Mouse (Mus musculus): ENCODE measurements around the gene Srsf2.
"Not testable (repeated sequence)": the region's sequence is repeated elsewhere in the genome, so short reads cannot be mapped to it uniquely, and the experiment has no call there.

Gene Srsf2

DNA sequence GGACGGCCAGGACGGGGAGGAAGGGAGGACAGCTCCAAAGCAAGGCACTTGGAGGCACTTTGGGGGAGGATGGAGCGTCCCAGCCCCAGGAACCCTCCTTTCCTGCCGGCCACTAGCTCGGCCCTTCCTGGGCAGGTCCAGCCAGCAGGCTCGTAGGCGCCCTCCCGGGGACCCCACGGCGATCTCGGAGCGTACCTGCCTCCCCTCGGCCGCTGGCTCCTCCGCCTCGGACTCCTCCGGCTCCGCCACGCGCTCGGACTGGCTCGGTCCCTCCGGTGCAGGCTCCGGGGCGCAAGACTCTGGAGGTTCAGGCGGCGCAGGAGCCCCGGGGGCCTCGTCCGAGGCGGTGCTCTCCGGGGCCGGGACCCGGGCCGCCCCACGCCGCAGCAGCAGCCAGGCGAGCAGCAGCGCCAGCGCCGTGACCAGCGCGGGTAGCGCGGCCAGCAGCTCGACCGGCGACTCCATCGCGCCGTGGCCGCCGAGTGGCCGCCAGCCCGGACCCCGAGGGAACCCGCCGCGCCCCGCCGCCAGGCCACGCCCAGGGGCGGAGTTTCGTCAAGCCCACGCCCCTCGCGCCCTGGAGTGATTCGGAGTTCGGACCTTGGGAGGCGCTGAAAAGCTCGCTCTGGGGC lies 25.2 kb downstream of the Srsf2 start, which contains the start of gene Mxra7:
Mxra7 (minus strand) TSS at position 513 of the 632 bp plus-strand sequence.
- DNase-seq (ENCODE audit: low spot score): peak; percentile 84

GRCm38 (mm10) chr11:116826550-116827504 lies 26.1 kb downstream of the Srsf2 start:
- no peak for DNase-seq (ENCODE audit: low spot score)

DNA sequence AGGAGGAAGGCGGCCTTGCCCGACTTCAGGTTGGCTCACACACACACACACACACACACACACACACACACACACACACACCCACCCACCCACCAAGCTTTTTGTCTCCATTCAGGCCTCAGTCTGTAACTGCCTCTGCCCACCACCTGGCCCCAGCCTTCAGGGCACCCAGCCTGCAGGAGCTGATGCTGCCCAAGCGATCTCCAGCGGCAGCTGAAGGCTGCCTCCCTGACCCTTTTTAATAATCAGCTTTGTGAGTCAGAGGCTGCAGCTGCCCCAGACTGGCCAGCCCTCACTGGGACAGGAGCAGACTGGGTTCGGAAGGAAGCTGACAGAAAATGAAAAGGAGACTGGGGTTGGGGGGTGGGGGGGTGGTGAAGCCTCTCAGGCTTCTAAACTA lies 27.7 kb downstream of the Srsf2 start:
- no peak for DNase-seq (ENCODE audit: low spot score)

- DNase-seq (ENCODE audit: low spot score): not testable (repeated sequence)
These were observed 29.0 kb downstream of the Srsf2 start for GRCm38 (mm10) chr11:116823885-116824284.

DNA sequence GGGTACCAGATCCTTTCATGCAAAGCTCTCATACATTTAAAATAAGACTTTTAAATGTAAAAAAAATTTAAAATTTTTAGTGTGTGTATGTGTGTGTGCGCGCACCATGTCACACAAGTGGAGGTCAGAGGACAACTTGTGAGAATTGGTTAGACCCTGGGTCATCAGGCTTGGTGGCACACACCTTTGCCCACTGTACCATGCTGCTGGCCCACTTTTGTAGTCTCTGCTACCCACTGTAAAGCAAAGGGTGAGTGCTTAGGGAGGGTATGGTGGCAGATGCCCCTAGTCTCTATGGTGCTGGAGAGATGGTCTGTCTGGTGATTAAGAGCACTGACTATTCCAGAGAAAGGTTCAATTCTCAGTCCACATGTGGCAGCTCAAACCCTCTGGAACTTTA lies 29.6 kb downstream of the Srsf2 start:
- no peak for DNase-seq (ENCODE audit: low spot score)

DNA sequence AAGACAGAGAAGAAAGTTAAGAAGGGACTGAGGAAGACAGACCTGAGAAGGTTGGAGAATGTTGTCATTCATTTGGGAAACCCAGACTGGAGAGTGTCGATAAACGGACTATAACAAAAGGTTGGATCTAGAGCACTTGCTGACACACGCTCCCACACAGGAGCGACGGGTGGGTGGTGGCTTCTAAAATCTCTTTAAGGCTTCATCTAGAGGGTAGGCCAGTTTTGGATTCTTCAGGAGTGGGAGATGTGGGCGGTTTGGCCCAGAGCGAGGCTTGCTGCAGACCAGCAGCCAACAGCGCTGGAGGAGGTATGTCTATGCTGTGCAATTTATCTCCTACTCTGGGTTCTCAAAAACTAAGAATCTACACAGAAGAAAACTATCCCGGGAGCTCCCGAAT lies 30.3 kb downstream of the Srsf2 start:
- DNase-seq (ENCODE audit: low spot score): no peak

DNA sequence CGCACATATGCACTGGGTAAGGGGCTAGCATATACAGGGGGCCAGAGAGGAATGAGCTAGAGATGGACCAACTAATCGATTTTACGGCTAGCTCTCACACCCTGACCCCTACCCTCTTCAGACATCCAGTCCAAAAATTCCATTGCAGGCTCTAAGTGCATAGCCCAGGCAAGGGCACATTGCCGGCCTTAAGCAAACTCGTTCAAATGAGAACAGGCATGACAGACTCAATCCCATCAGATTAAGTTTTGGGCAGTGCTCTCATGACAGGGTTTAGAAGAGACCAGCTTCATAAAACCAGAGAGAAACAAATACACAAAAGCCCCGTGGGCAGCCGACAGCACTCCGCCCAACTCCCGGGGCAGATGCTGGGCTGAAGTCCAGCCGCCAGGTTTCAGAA lies 30.7 kb downstream of the Srsf2 start:
- DNase-seq (ENCODE audit: low spot score): no peak

GRCm38 (mm10) chr11:116821057-116821940 lies 31.6 kb downstream of the Srsf2 start:
- peak; percentile 57 for DNase-seq (ENCODE audit: low spot score)

DNA sequence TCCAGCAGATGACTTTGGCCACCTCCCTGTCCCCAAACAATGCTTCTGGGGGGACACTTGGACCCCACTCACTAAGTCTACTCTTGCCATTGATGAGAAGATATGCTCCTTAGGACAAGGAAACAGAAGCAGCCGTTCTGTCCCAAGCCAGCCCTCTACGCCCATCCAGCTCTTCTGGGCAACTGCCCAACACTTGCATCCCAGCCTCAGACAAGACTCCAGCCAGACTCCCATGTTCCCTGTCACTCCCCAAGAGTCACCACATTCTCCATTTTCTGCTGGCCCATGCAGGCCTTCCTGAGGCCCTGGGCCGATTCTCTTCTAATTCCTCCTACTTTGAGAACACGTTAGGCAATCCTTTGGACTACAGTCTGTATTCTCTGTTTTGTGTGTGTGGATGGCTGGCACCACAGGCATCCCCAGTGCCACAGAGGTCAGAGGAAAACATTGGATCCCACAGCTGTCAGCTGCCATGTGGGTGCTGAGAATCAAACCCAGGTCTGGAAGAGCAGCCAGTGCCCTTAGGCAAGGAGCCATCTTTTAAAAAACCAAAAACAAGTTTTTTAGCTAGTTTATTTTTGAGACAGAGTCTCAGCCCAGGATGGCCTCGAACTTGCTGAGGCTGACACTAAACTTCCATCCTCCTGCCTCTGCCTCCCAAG lies 32.8 kb downstream of the Srsf2 start:
- DNase-seq (ENCODE audit: low spot score): no peak

GRCm38 (mm10) chr11:116818722-116819121 lies 34.2 kb downstream of the Srsf2 start:
- no peak for DNase-seq (ENCODE audit: low spot score)

DNA sequence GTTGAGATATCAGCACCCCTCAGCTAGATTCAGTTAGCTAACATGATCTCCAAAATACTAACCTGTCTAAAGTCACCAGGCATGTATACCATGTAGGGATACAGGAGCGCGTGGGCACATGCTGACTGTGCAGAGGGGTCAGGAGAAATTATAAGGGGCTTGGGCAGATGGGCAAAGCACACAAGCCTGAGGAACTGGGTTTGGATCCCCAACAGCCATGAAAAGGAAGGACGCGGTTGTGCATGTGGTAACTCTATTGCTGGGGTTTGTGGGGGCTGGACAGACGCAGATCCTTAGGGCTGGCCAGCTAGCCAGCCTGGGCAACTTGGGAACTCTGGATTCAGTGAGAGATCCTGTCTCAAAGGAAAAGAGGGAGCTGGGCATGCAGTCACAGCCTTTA lies 35.3 kb downstream of the Srsf2 start:
- no peak for DNase-seq (ENCODE audit: low spot score)

DNA sequence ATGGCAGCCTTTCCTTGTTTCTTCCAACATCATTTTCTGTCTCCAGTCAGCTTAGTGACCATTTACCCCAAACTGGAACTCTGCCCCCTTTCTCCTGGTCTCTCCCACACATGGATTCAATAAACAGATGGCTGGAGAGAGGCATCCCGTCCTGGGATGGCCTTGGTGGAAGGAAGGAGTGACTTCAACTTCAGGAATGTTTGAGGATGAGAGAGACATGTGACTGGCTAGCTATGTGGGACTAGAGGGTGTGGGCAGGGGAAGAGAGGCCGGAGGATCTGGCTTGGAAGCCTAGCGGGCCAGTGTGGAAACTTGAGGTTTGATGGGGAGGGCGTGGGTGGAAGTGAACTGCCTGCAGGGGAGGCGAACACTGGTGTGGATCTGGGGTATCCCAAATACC lies 36.1 kb downstream of the Srsf2 start:
- DNase-seq (ENCODE audit: low spot score): peak; percentile 61

DNA sequence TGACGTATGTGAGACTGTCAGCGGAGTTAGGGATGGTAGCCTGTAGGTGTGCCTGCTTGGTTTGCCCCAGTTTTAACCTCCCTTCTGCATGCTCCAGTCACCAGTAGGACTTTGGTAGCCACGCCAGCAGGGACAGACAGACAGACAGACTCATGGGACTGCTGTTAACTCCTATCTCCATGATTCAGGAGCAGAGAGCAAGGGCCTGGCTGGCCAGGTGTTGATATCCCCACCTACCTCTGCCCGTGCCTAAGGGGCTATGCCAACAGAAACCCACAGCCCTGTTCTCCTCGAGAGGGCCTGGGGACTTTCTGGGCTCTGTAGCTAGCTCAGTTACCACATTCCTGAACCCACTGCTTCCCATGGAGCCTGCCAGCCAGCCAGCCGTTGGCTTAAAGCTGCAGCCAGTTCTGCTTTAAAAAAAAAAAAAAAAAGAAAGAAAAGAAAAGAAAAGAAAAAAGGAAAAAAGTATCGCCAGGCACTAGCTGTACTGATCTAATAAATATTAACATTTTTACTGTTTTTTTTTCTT lies 37.9 kb downstream of the Srsf2 start:
- DNase-seq (ENCODE audit: low spot score): no peak

GRCm38 (mm10) chr11:116814076-116814883 lies 38.6 kb downstream of the Srsf2 start:
- peak; percentile 64 for DNase-seq (ENCODE audit: low spot score)

DNA sequence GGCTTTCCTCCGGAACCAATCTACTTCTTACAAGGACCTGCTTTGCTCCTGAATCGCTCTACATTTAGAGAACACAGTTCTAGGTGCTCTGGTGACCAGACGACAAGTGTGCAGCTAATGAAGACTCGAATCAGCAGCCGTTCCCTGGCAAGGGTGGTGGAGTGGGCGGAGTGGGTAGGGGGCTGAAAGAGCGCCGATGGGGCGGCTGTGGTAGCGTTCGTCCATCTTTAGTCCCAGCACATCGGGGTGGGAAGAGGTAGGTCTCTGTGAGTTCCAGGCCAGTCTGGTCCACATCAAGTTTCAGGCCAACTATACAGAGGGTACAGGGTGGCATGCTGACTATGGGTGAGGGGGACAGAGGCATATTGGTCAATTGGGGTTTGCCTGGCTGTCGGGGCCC lies 39.3 kb downstream of the Srsf2 start:
- no peak for DNase-seq (ENCODE audit: low spot score)

DNA sequence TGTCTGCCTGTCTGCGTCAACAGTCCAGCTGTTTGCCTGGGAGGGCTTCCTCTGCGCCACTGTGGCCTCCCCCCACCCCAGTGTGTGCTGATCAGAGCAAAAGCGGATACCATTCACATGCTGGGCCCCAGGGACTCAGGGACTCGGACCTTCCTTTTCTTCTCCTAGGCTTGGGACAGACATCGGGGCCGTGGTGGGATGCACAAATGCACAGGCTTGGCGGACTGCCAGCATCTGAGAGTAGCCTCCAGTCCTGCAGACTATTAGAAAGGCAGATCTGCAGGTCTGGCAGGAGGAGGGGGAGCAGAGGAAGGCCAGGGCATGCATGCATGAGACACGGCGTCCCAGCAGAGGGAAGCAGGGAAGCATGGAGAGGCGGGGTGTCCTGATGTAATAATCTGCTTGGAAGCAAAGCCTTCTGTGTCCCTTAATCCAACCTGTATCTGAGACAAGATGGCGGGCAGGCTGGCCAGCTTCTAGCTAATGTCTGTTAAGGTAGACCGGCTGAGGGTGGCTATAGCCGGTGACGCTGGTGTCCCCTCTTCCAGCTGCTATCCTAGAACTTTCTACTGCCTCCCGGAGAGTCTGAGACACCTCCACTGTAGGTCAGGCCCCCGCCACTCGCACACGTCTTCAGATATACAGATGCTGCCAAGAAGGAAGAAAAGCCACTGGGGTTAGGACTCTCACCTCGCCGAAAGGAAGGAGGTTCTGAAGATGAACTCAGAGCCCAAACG lies 39.9 kb downstream of the Srsf2 start:
- no peak for DNase-seq (ENCODE audit: low spot score)

- DNase-seq (ENCODE audit: low spot score): peak; percentile 47
These were observed 41.7 kb downstream of the Srsf2 start for GRCm38 (mm10) chr11:116810983-116811901.

DNA sequence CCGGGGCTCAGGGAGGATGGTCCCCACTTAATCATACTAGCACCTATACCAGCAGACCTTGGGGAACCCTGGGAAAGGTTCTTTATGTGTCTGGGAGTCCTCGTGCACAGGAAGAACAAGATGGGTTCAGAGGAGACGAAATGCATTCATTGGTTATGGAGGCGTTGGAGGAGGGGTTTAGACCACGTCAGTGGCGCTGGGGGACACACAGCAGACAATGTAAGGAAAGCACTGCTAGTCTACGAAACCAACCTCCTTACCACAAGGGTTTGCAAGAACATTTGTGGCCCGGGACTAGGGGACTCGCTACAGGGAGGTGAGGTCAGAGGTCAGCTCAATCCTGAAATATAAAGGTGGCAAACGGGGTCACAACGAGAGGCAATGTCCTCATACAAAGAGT lies 42.4 kb downstream of the Srsf2 start:
- DNase-seq (ENCODE audit: low spot score): no peak

DNA sequence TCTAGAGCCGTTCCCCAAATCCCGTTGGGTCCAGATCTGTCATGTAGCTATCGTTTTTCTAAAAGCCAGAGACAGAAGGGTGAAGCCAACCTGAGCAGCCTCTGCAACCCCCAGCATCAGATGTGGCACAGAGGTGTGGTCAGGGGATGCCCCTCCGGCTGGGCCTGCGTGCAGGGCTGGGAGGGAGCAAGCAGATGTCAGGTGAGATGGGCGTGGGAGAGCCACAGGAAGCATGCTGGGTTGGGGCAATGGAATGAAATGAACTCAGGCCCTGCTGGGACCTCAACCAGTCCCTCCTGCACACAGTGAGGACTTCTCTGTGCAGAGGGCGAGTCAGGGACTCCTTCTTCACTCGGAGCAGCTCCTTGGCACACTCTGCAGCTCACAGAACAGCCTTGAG lies 43.4 kb downstream of the Srsf2 start:
- no peak for DNase-seq (ENCODE audit: low spot score)

Data from lung, postnatal 25 days (tissue).